Mouse (Mus musculus): ENCODE results near the gene Olfr102. TPM values are rescaled to one million over a fixed set of nuclear protein-coding genes. Genes with fewer than 3 reads are reported as not detected.

Olfr102 gene
- total RNA-seq (2021), result not detected

- DNase-seq, result no peak
Observed at GRCm38 (mm10) chr17:37316954-37317353, at the start of gene Olfr102. Gene Olfr102, minus strand, starts transcription at chr17:37317054.

DNA sequence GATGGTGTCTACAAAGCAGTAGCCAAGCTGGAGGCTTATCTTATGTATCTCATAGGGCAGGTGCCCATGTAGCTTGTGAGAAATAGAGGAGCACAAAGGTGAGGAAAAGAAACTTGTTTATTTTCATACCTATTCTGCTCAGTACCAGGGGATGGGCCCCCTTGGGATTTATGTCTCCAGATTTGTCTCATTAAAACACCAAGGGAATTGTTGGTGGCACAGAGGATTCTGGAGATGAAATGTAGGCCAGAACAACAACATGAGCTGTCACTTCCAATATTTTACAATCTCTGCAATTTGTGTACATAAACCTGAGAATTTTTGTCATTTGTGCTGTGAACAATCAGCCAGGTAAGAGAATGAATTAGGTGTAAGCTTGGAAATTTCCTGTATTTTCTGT lies 42.4 kb upstream of the Olfr102 start, which contains the start of gene Olfr104-ps:
TSS of gene Olfr104-ps (plus strand) at position 301 of the 400 bp plus-strand sequence.
- no peak for DNase-seq

DNA sequence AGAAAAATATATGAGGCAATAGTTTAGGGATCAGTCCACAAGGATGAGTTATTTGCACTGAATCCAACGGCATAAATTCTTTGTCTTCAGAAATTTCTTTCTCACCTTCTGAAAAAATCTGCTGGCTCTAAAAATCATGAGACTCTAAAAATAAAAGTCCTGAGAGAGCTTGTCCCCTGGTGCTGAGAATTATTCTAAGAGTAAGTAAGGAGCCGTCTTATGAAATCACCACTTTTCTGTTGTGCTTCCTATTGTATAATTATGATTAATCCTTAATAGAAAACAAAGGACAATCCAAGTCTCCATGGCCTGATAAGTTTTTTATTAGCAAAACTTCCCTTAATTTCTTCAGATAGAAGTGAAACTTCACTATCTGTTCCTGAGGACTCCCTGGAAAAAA lies 22.7 kb upstream of the Olfr102 start, which contains the start of gene Olfr103:
TSS of gene Olfr103 (minus strand) at position 101 of the 400 bp plus-strand sequence.
- DNase-seq, result no peak

- no peak for DNase-seq
Observed at GRCm38 (mm10) chr17:37310146-37310699, 6.6 kb downstream of the Olfr102 start.

DNA sequence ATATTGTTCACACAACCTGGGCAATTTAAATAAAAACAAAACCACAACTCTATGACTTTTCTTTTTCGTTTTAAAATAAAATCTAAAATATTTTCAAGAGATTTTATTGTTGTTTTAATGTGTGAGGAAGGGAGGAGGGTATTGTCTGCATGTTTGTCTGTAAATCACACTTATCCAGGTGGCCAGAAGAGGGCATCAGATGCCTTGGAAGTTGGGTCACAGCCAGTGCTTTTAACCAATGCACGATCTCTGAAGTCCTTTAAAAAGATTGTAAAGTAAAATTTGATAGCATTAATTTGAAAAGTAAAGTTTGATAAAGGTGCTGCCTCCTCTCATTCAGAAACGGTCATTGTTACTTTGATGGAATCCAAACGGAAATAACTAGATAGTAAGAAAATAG lies 8.4 kb downstream of the Olfr102 start:
- DNase-seq, result no peak

DNA sequence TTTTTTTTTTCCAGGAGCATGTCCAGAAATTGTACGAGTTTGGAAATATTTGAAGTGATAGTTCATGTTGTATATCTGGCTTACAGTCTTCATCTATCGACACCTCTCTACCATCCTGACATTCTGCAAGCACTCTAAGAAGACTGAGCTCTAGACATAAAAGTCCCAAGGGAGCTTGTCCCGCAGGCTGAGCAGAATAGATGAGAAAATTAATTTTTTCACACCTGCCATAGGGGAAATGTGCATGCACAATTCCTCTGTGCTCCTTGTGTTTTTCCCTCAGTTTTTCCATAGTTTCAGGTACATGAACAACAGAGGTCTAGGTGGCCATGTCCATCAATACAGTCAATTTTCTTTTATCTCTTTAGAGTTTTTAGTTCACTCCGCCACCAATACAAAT lies 12.6 kb downstream of the Olfr102 start, which contains the start of gene Olfr101:
TSS of gene Olfr101 (minus strand) at position 101 of the 400 bp plus-strand sequence.
- no peak for DNase-seq

GRCm38 (mm10) chr17:37283360-37283759 lies 33.5 kb downstream of the Olfr102 start, which contains the start of gene Olfr99:
Gene Olfr99, minus strand, starts transcription at chr17:37283460.
- no peak for DNase-seq

GRCm38 (mm10) chr17:37280331-37280730 lies 36.5 kb downstream of the Olfr102 start:
- no peak for DNase-seq

DNA sequence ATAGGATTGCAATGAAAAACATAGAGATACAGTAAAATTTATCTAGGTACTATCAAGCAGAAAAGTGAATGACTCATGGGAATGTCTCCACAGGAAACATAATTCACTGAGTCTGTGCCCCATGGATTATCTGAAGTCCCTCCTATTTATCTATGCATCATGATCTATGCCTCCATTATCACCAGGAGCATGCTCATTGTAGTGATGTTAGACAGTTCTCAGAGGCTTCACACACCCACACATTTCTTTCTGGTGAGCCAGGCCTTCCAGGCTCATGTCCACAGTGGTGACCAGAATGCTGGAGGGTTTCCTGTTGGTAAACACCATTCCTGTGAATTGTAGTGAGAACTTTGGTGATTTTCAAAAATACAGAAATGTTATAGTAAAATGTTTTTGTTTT lies 40.3 kb downstream of the Olfr102 start:
- DNase-seq, result no peak

GRCm38 (mm10) chr17:37275626-37276248 lies 41.1 kb downstream of the Olfr102 start:
- no peak for DNase-seq

GRCm38 (mm10) chr17:37270702-37271092 lies 46.2 kb downstream of the Olfr102 start:
- DNase-seq, result no peak

GRCm38 (mm10) chr17:37270058-37270701 lies 46.7 kb downstream of the Olfr102 start, which contains the start of gene H2-M3:
Gene H2-M3, plus strand, starts transcription at chr17:37270220.
- peak; percentile 78 to 90 for DNase-seq

GRCm38 (mm10) chr17:37263626-37264025 lies 53.2 kb downstream of the Olfr102 start, which contains the start of gene Olfr98:
Gene Olfr98, minus strand, starts transcription at chr17:37263749.
- no peak for DNase-seq

Other genes starting within 250 kb of the Olfr102 start
- gene Olfr90, start 228.6 kb downstream of the Olfr102 start, total RNA-seq (2021), result not detected
- gene Olfr91, start 218.8 kb downstream of the Olfr102 start, total RNA-seq (2021), result not detected
- gene Olfr92, start 197.0 kb downstream of the Olfr102 start, total RNA-seq (2021), result not detected
- not detected for gene Olfr93, start 155.6 kb downstream of the Olfr102 start, total RNA-seq (2021)
- gene Ubd, start 123.2 kb downstream of the Olfr102 start, total RNA-seq (2021), result not detected
- gene Olfr94, start 116.1 kb downstream of the Olfr102 start, total RNA-seq (2021), result not detected
- gene Olfr95, start 103.9 kb downstream of the Olfr102 start, total RNA-seq (2021), result not detected
- not detected for gene Olfr96, start 96.9 kb downstream of the Olfr102 start, total RNA-seq (2021)
- gene Olfr97, start 79.7 kb downstream of the Olfr102 start, total RNA-seq (2021), result not detected
- not detected for gene Olfr98, start 53.3 kb downstream of the Olfr102 start, total RNA-seq (2021)
- gene H2-M3, start 46.8 kb downstream of the Olfr102 start, total RNA-seq (2021), result 1 to 10 TPM; 1.5 to 2.0 TPM
- not detected for gene Olfr99, start 33.6 kb downstream of the Olfr102 start, total RNA-seq (2021)
- gene Olfr101, start 12.7 kb downstream of the Olfr102 start, total RNA-seq (2021), result not detected
- gene Olfr103, start 22.6 kb upstream of the Olfr102 start, total RNA-seq (2021), result not detected
- gene Olfr104-ps, start 42.5 kb upstream of the Olfr102 start, total RNA-seq (2021), result not detected
- not detected for gene Olfr105-ps, start 62.0 kb upstream of the Olfr102 start, total RNA-seq (2021)
- gene Olfr106-ps, start 73.3 kb upstream of the Olfr102 start, total RNA-seq (2021), result not detected
- not detected for gene Olfr107, start 82.2 kb upstream of the Olfr102 start, total RNA-seq (2021)
- not detected for gene Olfr108, start 128.4 kb upstream of the Olfr102 start, total RNA-seq (2021)
- gene Olfr109, start 141.9 kb upstream of the Olfr102 start, total RNA-seq (2021), result not detected
- gene H2-M2, start 166.5 kb upstream of the Olfr102 start, total RNA-seq (2021), result not detected
- gene Olfr110, start 175.4 kb upstream of the Olfr102 start, total RNA-seq (2021), result not detected
- not detected for gene Olfr111, start 191.0 kb upstream of the Olfr102 start, total RNA-seq (2021)